Mouse (Mus musculus) liver, postnatal 0 days (tissue): ENCODE measurements at regions not wholly inside any gene's neighbourhood (a gene's known extent, or its start where the extent isn't known, plus 50 kb on each side); places are given as distances from the start of the nearest gene placed in this dataset.

ENCODE experiments used
- ATAC-seq: fragments of 200-750 bp; cut with Nextera tagmentation; 2 replicates; pipeline ENCODE4 v1.8.0; 2017; ENCODE audit warnings: mild to moderate bottlenecking, moderate library complexity
- DNase-seq: peaks from one replicate; pipeline ENCODE4 v3.0.0-alpha.2; 2016
- H3K27ac ChIP-seq: fragments of 300-500 bp; sonication (generic); 2 replicates; pipeline ENCODE4 v1.5.1; 2014; ENCODE audit warnings: antibody characterized with exemption, moderate library complexity, mild to moderate bottlenecking, low read depth
- H3K27me3 ChIP-seq: fragments of 300-500 bp; sonication (generic); 2 replicates; pipeline ENCODE4 v1.6.1; 2014; ENCODE audit warnings: low read length, control low read depth, mixed read lengths; ENCODE audit not compliant: insufficient read depth
- H3K36me3 ChIP-seq: fragments of 300-500 bp; sonication (generic); replicated peaks from 2 replicates; pipeline ENCODE4 v1.6.1; 2014; ENCODE audit warnings: mild to moderate bottlenecking, control low read depth, low read length, moderate library complexity, mixed read lengths; ENCODE audit not compliant: insufficient read depth
- H3K4me1 ChIP-seq: fragments of 300-500 bp; sonication (generic); 2 replicates; pipeline ENCODE4 v1.6.1; 2014; ENCODE audit warnings: antibody characterized with exemption, mild to moderate bottlenecking, control low read depth; ENCODE audit not compliant: insufficient read depth
- H3K4me2 ChIP-seq: fragments of 300-500 bp; sonication (generic); 2 replicates; pipeline ENCODE4 v1.6.1; 2014; ENCODE audit warnings: low read depth, mild to moderate bottlenecking, low read length, moderate library complexity, mixed read lengths
- H3K4me3 ChIP-seq: fragments of 300-500 bp; sonication (generic); 2 replicates; pipeline ENCODE4 v1.5.1; 2014; ENCODE audit warnings: low read depth, low read length
- H3K9ac ChIP-seq: fragments of 300-500 bp; sonication (generic); replicated peaks from 2 replicates; pipeline ENCODE4 v1.6.1; 2014; ENCODE audit warnings: mild to moderate bottlenecking, moderate library complexity
- H3K9me3 ChIP-seq: fragments of 300-500 bp; sonication (generic); 2 replicates; pipeline ENCODE4 v1.6.1; 2016; ENCODE audit warnings: mild to moderate bottlenecking, control low read depth, low read length, mixed read lengths
- CTCF ChIP-seq: sonication (generic); IDR thresholded peaks from 2 replicates; pipeline ENCODE4 v1.5.1; 2016; ENCODE audit warnings: antibody characterized with exemption, low read depth
- EP300 ChIP-seq: IDR thresholded peaks from 2 replicates; pipeline ENCODE4 v1.6.1; 2016; ENCODE audit warnings: antibody characterized with exemption, low read depth, mild to moderate bottlenecking
- WGBS: fragments of 180-500 bp; shearing (Covaris S2); extraction: QIAGEN DNeasy Blood & Tissue Kit; methylation state at CpG from one replicate; pipeline ENCODE4 v1.1.7; 2014; ENCODE audit not compliant: insufficient replicate concordance; 5-methylcytosine and 5-hydroxymethylcytosine counted together

- WGBS: 52% methylated on average over 1 of the region's 1 CpGs
- no peaks in the 10 kb centered on the region for H3K9me3 ChIP-seq
- ATAC-seq (no peak), DNase-seq (no peak)
- no peaks in the 10 kb centered on the region for H3K4me1 ChIP-seq
- no peak overlapping the region for H3K27ac ChIP-seq
- no peaks in the 10 kb centered on the region for H3K36me3 ChIP-seq
- H3K27me3 ChIP-seq: no peaks in the 10 kb centered on the region
- no peak overlapping the region for H3K9ac ChIP-seq
- H3K4me2 ChIP-seq: no peak overlapping the region
- TF ChIP-seq EP300: no peak
- TF ChIP-seq CTCF: no peak
- no peak overlapping the region for H3K4me3 ChIP-seq
These were observed 871.1 kb upstream of the Gpc5 start for GRCm38 (mm10) chr14:114220868-114221267.

GRCm38 (mm10) chr14:114230711-114231110, 861.3 kb upstream of the Gpc5 start:
- Histone ChIP-seq H3K4me2 (no peak overlapping the region), H3K4me1 (no peaks in the 10 kb centered on the region), H3K4me3 (no peak overlapping the region), H3K36me3 (no peaks in the 10 kb centered on the region), H3K27me3 (no peaks in the 10 kb centered on the region), H3K9me3 (no peaks in the 10 kb centered on the region; the same call in 1 of the 2 replicates), H3K9ac (no peak overlapping the region), H3K27ac (no peak overlapping the region)
- DNase-seq: no peak
- TF ChIP-seq CTCF: no peak
- no peak for TF ChIP-seq EP300
- ATAC-seq: no peak
- 89% methylated on average over 2 of the region's 2 CpGs for WGBS

- TF ChIP-seq EP300 (no peak), CTCF (no peak)
- Histone ChIP-seq H3K9ac (no peak overlapping the region), H3K27ac (no peak overlapping the region), H3K4me3 (no peak overlapping the region), H3K4me1 (no peaks in the 10 kb centered on the region), H3K4me2 (no peak overlapping the region), H3K36me3 (no peaks in the 10 kb centered on the region), H3K9me3 (no peaks in the 10 kb centered on the region), H3K27me3 (no peaks in the 10 kb centered on the region)
- DNase-seq: no peak
- WGBS: 75% methylated on average over 2 of the region's 2 CpGs
- ATAC-seq: no peak
These were observed 837.0 kb upstream of the Gpc5 start for GRCm38 (mm10) chr14:114255037-114255436.

- no peak overlapping the region for H3K4me2 ChIP-seq
- H3K4me3 ChIP-seq: no peak overlapping the region
- no peaks in the 10 kb centered on the region for H3K27me3 ChIP-seq
- H3K36me3 ChIP-seq: no peaks in the 10 kb centered on the region
- no peak for DNase-seq
- no peak for ATAC-seq
- no peaks in the 10 kb centered on the region for H3K9me3 ChIP-seq
- TF ChIP-seq CTCF (no peak), EP300 (no peak)
- no peak overlapping the region for H3K9ac ChIP-seq
- 69% methylated on average over 2 of the region's 2 CpGs for WGBS
- H3K4me1 ChIP-seq: no peaks in the 10 kb centered on the region
- H3K27ac ChIP-seq: no peak overlapping the region
These were observed 830.4 kb upstream of the Gpc5 start for GRCm38 (mm10) chr14:114261657-114262056.

GRCm38 (mm10) chr14:114300611-114301010, 791.4 kb upstream of the Gpc5 start:
- Histone ChIP-seq H3K36me3 (no peaks in the 10 kb centered on the region), H3K27me3 (no peaks in the 10 kb centered on the region), H3K4me1 (no peaks in the 10 kb centered on the region), H3K9me3 (no peaks in the 10 kb centered on the region), H3K27ac (no peak overlapping the region), H3K4me3 (no peak overlapping the region), H3K4me2 (no peak overlapping the region), H3K9ac (no peak overlapping the region)
- WGBS: 79% methylated on average over 6 of the region's 6 CpGs
- DNase-seq (no peak), ATAC-seq (no peak)
- TF ChIP-seq EP300 (no peak), CTCF (no peak)

GRCm38 (mm10) chr14:114307479-114307878, 784.5 kb upstream of the Gpc5 start:
- no peak overlapping the region for H3K9ac ChIP-seq
- no peak for ATAC-seq
- H3K9me3 ChIP-seq: no peaks in the 10 kb centered on the region
- no peaks in the 10 kb centered on the region for H3K27me3 ChIP-seq
- H3K4me1 ChIP-seq: no peaks in the 10 kb centered on the region
- H3K27ac ChIP-seq: no peak overlapping the region
- no peak for TF ChIP-seq EP300
- no peak for TF ChIP-seq CTCF
- no peak overlapping the region for H3K4me3 ChIP-seq
- WGBS: 68% methylated on average over 2 of the region's 2 CpGs
- no peaks in the 10 kb centered on the region for H3K36me3 ChIP-seq
- no peak overlapping the region for H3K4me2 ChIP-seq
- DNase-seq: no peak

GRCm38 (mm10) chr14:114332662-114333061, 759.4 kb upstream of the Gpc5 start:
- Histone ChIP-seq H3K27me3 (no peaks in the 10 kb centered on the region), H3K9ac (no peak overlapping the region), H3K4me1 (no peaks in the 10 kb centered on the region), H3K36me3 (no peaks in the 10 kb centered on the region), H3K4me2 (no peak overlapping the region), H3K9me3 (no peaks in the 10 kb centered on the region), H3K4me3 (no peak overlapping the region), H3K27ac (no peak overlapping the region)
- WGBS: 87% methylated on average over 6 of the region's 6 CpGs
- no peak for ATAC-seq
- DNase-seq: no peak
- TF ChIP-seq EP300 (no peak), CTCF (no peak)
